Mouse (Mus musculus): ENCODE measurements around the gene Bean1. TPM values are rescaled to one million over a fixed set of nuclear protein-coding genes. Genes with fewer than 3 reads are reported as not detected.

The Bean1 gene
- total and polyA plus RNA-seq, 3 experiments, result not detected

DNA sequence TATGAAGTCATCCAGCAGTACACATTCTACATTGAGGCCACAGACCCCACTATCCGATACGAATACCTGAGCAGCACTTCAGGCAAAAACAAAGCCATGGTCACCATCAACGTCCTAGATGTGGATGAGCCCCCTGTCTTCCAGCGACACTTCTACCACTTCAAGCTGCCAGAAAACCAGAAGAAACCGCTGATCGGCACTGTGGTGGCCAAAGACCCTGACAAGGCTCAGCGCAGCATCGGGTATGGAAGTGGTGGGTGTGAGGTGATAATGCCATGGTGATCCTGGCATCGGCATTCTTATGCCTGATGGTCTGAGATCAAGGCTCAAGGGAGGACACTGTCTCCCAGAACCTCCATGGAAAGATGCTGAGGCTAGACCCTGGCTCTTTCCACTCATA, 39.3 kb upstream of the Bean1 start:
- Histone ChIP-seq H3K9ac (ENCODE audit: control insufficient read depth, low read depth, low read length, poor library complexity, severe bottlenecking) (no peak overlapping the region), H3K4me3 (ENCODE audit: control insufficient read depth in 1 of 2, insufficient read depth in 1 of 2, low read depth in 2 of 2, low read length in 2 of 2) (no peak overlapping the region), H3K79me2 (ENCODE audit: control insufficient read depth, insufficient read depth, low read length, poor library complexity) (no peaks in the 10 kb centered on the region), H3K27ac (ENCODE audit: control insufficient read depth, low read depth, low read length) (no peak overlapping the region), H3K36me3 (ENCODE audit: control insufficient read depth in 1 of 2, insufficient read depth in 2 of 2, low read length in 2 of 2) (no peaks in the 10 kb centered on the region), H3K9me3 (replicated peaks; ENCODE audit: insufficient read depth, low read length) (no peaks in the 10 kb centered on the region), H3K4me1 (ENCODE audit: control insufficient read depth in 1 of 2, insufficient read depth in 2 of 2, low read length in 2 of 2) (no peaks in the 10 kb centered on the region), H3K27me3 (ENCODE audit: control insufficient read depth in 1 of 2, insufficient read depth in 2 of 2, low read length in 2 of 2) (no peaks in the 10 kb centered on the region; a peak in 1 of 4 replicates)
- no peak for DNase-seq (ENCODE audit: low read depth, low spot score)
- TF ChIP-seq POLR2A (IDR thresholded peaks at IDR 0.05; ENCODE audit: control insufficient read depth in 1 of 2, insufficient read depth in 1 of 2, low read depth in 1 of 2, low read length in 2 of 2, poor library complexity in 1 of 2) (no peak), TAL1 (IDR thresholded peaks at IDR 0.05; ENCODE audit: low read length) (no peak), UBTF (IDR thresholded peaks at IDR 0.05; ENCODE audit: borderline replicate concordance, insufficient read depth, low read depth, low read length) (no peak), GABPA (IDR thresholded peaks at IDR 0.05; ENCODE audit: low read depth, low read length) (no peak), E2F4 (IDR thresholded peaks at IDR 0.05; ENCODE audit: borderline replicate concordance, low read depth, low read length) (no peak), ZMIZ1 (IDR thresholded peaks at IDR 0.05; ENCODE audit: low read depth, low read length) (no peak), POLR2AphosphoS5 (IDR thresholded peaks at IDR 0.05; ENCODE audit: borderline replicate concordance, low read depth, low read length) (no peak), JUND (IDR thresholded peaks at IDR 0.05; ENCODE audit: low read depth, low read length) (no peak), ZC3H11A (IDR thresholded peaks at IDR 0.05; ENCODE audit: low read depth, low read length) (no peak), USF2 (IDR thresholded peaks at IDR 0.05; ENCODE audit: borderline replicate concordance in 1 of 2, insufficient read depth in 1 of 2, low read depth in 1 of 2, low read length in 2 of 2) (no peak), TBP (IDR thresholded peaks at IDR 0.05; ENCODE audit: low read depth, low read length) (no peak), CHD1 (IDR thresholded peaks at IDR 0.05; ENCODE audit: low read depth, low read length) (no peak), ZNF384 (IDR thresholded peaks at IDR 0.05; ENCODE audit: low read depth, low read length) (no peak), MYC (IDR thresholded peaks at IDR 0.05; ENCODE audit: low read depth, low read length) (no peak), CHD2 (IDR thresholded peaks at IDR 0.05; ENCODE audit: low read length) (no peak), ELF1 (IDR thresholded peaks at IDR 0.05; ENCODE audit: low read depth, low read length) (no peak), EP300 (IDR thresholded peaks at IDR 0.05; ENCODE audit: low read depth in 1 of 2, low read length in 2 of 2) (no peak)

- TF ChIP-seq CTCF (IDR thresholded peaks at IDR 0.05 in 2 of 3, conservative IDR thresholded peaks at IDR 0.05 in 1 of 3; ENCODE audit: control insufficient read depth in 1 of 3, insufficient read depth in 1 of 3, low read depth in 2 of 3, low read length in 3 of 3, poor library complexity in 1 of 3, severe bottlenecking in 1 of 3), result no peak
- no peak for TF ChIP-seq NRF1 (IDR thresholded peaks at IDR 0.05; ENCODE audit: insufficient read depth, low read depth, low read length, poor library complexity, severe bottlenecking)
- no peak for TF ChIP-seq ELF1 (IDR thresholded peaks at IDR 0.05; ENCODE audit: low read depth, low read length)
- TF ChIP-seq SIN3A (IDR thresholded peaks at IDR 0.05; ENCODE audit: low read length), result no peak
- TF ChIP-seq MAX (IDR thresholded peaks at IDR 0.05; ENCODE audit: low read length), result no peak
- TF ChIP-seq UBTF (IDR thresholded peaks at IDR 0.05; ENCODE audit: borderline replicate concordance, insufficient read depth, low read depth, low read length), result no peak
- no peak for TF ChIP-seq EP300 (IDR thresholded peaks at IDR 0.05; ENCODE audit: low read depth in 1 of 2, low read length in 2 of 2)
- no peak for TF ChIP-seq POLR2A (IDR thresholded peaks at IDR 0.05; ENCODE audit: control insufficient read depth in 1 of 2, insufficient read depth in 1 of 2, low read depth in 1 of 2, low read length in 2 of 2, poor library complexity in 1 of 2)
- TF ChIP-seq MYB (IDR thresholded peaks at IDR 0.05; ENCODE audit: low read depth, low read length), result no peak
These were observed 38.7 kb upstream of the Bean1 start for GRCm38 (mm10) chr8:104131414-104131975.

More at GRCm38 (mm10) chr8:104131414-104131975, 38.7 kb upstream of the Bean1 start:
- no peaks in the 10 kb centered on the region; a peak in 1 of 4 replicates for H3K27me3 ChIP-seq (ENCODE audit: control insufficient read depth in 1 of 2, insufficient read depth in 2 of 2, low read length in 2 of 2)
- DNase-seq (ENCODE audit: low read depth, low spot score), result no peak
- H3K27ac ChIP-seq (ENCODE audit: control insufficient read depth, low read depth, low read length), result no peak overlapping the region
- H3K4me3 ChIP-seq (ENCODE audit: control insufficient read depth in 1 of 2, insufficient read depth in 1 of 2, low read depth in 2 of 2, low read length in 2 of 2), result no peak overlapping the region
- H3K9ac ChIP-seq (ENCODE audit: control insufficient read depth, low read depth, low read length, poor library complexity, severe bottlenecking), result no peak overlapping the region
- no peaks in the 10 kb centered on the region for H3K79me2 ChIP-seq (ENCODE audit: control insufficient read depth, insufficient read depth, low read length, poor library complexity)
- no peaks in the 10 kb centered on the region for H3K9me3 ChIP-seq (replicated peaks; ENCODE audit: insufficient read depth, low read length)
- no peaks in the 10 kb centered on the region for H3K4me1 ChIP-seq (ENCODE audit: control insufficient read depth in 1 of 2, insufficient read depth in 2 of 2, low read length in 2 of 2)
- H3K36me3 ChIP-seq (ENCODE audit: control insufficient read depth in 1 of 2, insufficient read depth in 2 of 2, low read length in 2 of 2), result no peaks in the 10 kb centered on the region
